Mouse (Mus musculus): ENCODE measurements at regions not wholly inside any gene's neighbourhood (a gene's known extent, or its start where the extent isn't known, plus 50 kb on each side); places are given as distances from the start of the nearest gene placed in this dataset.

- DNase-seq (ENCODE audit: low spot score in 2 of 2) = peak in 1 of 2 experiments; percentile 37
Measured at GRCm38 (mm10) chr7:51434865-51435264, 76.0 kb upstream of the Ano5 start.

GRCm38 (mm10) chr7:51454989-51455692, 55.7 kb upstream of the Ano5 start:
- DNase-seq (ENCODE audit: low spot score in 2 of 2) = no peak

- DNase-seq (ENCODE audit: low spot score in 2 of 2) = peak in 1 of 2 experiments; percentile 5
Measured at GRCm38 (mm10) chr7:51458757-51459156, 52.1 kb upstream of the Ano5 start.
